Mouse (Mus musculus) ovary, postnatal 36 days (tissue): Measurements from ENCODE around the gene Cyp3a44.
"Not testable (repeated sequence)": the region's sequence is repeated elsewhere in the genome, so short reads cannot be mapped to it uniquely, and the experiment has no call there.

Source experiments
- DNase-seq: peaks from one replicate; pipeline ENCODE4 v3.0.0; 2022; ENCODE audit warnings: low spot score, mixed read lengths

Cyp3a44 gene

DNA sequence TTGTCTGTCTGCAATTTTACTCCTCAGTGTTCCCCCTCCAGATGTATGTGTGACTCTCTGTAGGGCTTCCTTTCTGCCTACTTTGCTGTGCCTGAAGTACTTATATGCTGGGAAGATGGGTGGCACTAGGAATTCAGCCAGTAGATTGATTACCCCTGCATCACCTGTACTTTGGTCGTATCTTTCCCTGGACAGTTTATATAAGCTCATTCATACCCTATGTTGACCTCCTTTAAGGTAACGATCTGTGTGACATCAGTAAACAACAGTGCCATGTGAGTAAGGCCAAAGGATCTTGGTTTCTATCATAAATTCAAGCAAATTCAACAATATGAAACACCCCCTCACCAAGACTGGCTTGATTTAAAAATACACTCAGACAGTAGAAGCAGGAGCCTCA, at the start of gene Cyp3a44:
Cyp3a44 (minus strand) TSS at position 79 of the 400 bp plus-strand sequence.
- not testable (repeated sequence) for DNase-seq

DNA sequence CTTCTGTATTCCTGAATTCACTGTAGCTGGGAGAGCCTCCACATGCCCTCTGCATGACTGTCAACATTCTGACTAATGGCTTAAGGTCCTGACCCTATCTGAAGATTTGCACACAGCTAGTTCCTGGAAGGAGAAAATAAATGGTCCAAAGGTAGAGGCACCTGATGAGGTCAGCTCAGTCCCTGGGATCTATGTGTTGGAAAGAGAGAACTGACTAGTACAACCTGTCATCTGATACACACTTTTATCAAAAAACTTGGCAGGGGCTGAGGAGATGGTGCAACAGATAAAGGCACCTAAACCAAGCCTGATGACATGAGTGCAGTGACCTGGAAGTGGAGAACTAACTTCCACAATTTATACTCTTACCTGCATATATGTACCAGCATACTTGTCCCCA, 5.4 kb downstream of the Cyp3a44 start:
- DNase-seq = not testable (repeated sequence)

GRCm38 (mm10) chr5:145793232-145793631, 12.4 kb downstream of the Cyp3a44 start:
- not testable (repeated sequence) for DNase-seq

DNA sequence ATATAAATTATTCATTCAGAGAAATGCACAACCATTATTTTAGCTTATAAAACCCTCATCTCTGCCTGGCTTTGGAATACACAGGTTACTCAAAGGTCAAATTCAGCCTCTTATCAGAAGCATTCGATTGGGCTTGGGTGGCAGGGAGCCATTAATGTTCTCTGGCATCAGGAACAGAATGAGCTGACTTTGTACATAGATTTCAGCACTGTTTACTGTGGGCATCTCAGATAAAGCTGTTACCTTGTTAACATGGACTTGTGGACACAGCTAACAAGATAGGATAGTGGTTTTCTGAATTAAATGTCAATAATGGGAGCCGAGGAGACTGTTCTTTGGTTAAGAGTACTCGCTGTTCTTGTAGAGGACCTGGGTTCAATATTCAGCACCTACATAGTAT, 68.2 kb downstream of the Cyp3a44 start:
- not testable (repeated sequence) for DNase-seq
